Mouse (Mus musculus): ENCODE results near the gene Gpr183. TPM values are rescaled to one million over a fixed set of nuclear protein-coding genes. Genes with fewer than 3 reads are reported as not detected.

Gene Gpr183
- polyA plus RNA-seq, 1 experiment: not detected

DNA sequence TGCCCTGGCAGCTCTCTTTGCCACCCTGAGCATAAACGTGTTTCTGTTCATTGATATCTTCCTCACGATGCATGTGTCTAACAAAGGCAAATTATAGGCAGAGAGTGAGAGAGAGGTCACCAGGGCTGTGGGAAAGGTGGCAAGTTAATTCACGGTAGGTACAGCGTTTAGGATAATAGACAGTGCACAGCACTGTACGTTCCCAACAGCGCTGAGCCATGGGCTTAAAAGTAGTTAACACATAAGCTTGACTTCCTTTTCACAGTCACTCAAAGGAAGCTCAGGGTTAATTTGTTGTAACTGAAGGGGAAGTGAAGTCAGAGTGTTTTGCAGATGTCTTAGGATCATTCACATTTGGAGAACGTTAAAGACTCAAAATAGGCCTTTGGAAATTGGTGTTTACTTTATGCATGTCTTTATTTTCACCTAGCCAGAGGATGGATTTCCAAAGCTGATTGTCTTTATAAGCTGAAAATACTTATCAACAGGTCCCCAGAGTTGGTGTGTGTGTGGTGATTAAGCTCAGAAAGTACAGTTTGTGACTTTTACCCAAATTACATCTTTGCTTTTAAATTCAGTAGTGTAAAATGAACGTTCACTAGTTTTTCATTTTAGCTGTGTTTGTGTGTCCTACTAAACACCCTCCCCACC lies 58.5 kb downstream of the Gpr183 start:
- Histone ChIP-seq H3K9me3 (replicated peaks; ENCODE audit: control insufficient read depth, insufficient read depth, low read length, poor library complexity, severe bottlenecking) (no peaks in the 10 kb centered on the region), H3K27ac (ENCODE audit: insufficient read depth, low read length) (no peak overlapping the region), H3K36me3 (ENCODE audit: control insufficient read depth, insufficient read depth, low read length, poor library complexity, severe bottlenecking) (peaks cover 14% of the 10 kb centered on the region), H3K9ac (ENCODE audit: low read depth, poor library complexity, severe bottlenecking) (no peak overlapping the region), H3K4me1 (ENCODE audit: control insufficient read depth, insufficient read depth, low read length) (no peaks in the 10 kb centered on the region), H3K4me3 (ENCODE audit: low read depth, low read length) (no peak overlapping the region), H3K27me3 (ENCODE audit: control insufficient read depth, insufficient read depth, low read length, poor library complexity, severe bottlenecking) (no peaks in the 10 kb centered on the region)
- TF ChIP-seq CTCF (IDR thresholded peaks at IDR 0.05; ENCODE audit: low read depth, low read length) (no peak), POLR2A (IDR thresholded peaks at IDR 0.05; ENCODE audit: insufficient read depth, low read length) (no peak), EP300 (IDR thresholded peaks at IDR 0.05; ENCODE audit: insufficient read depth, low read depth, low read length) (no peak)

DNA sequence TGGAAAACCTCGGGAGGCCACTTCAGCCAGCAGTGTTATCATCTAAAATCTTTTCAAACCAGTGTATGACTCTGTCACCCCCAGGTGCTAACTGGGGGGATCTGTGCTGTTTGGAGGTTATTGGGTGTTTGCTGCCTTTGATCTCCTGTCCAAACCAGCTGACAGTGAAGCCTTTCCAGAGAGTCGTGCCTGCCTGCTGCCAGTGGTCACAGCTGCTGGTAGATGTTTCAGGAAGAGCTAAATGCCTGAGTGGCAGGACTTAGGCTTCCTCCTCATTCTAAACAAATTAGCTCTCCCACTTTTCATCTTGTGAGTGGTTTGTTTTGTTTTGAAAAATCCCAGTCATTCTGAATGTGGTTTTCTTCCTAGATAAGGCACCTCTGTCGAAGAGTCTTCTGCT lies 60.2 kb downstream of the Gpr183 start:
- no peak for TF ChIP-seq POLR2A (IDR thresholded peaks at IDR 0.05; ENCODE audit: insufficient read depth, low read length)
- no peak for TF ChIP-seq EP300 (IDR thresholded peaks at IDR 0.05; ENCODE audit: insufficient read depth, low read depth, low read length)
- TF ChIP-seq CTCF (IDR thresholded peaks at IDR 0.05; ENCODE audit: low read depth, low read length): no peak
- H3K4me3 ChIP-seq (ENCODE audit: low read depth, low read length): no peak overlapping the region
- no peak overlapping the region for H3K27ac ChIP-seq (ENCODE audit: insufficient read depth, low read length)
- no peaks in the 10 kb centered on the region for H3K27me3 ChIP-seq (ENCODE audit: control insufficient read depth, insufficient read depth, low read length, poor library complexity, severe bottlenecking)
- H3K36me3 ChIP-seq (ENCODE audit: control insufficient read depth, insufficient read depth, low read length, poor library complexity, severe bottlenecking): peaks cover 14% of the 10 kb centered on the region
- H3K4me1 ChIP-seq (ENCODE audit: control insufficient read depth, insufficient read depth, low read length): peaks cover under 1% of the 10 kb centered on the region
- H3K9me3 ChIP-seq (replicated peaks; ENCODE audit: control insufficient read depth, insufficient read depth, low read length, poor library complexity, severe bottlenecking): no peaks in the 10 kb centered on the region
- H3K9ac ChIP-seq (ENCODE audit: low read depth, poor library complexity, severe bottlenecking): no peak overlapping the region

- H3K27ac ChIP-seq (ENCODE audit: insufficient read depth, low read length): no peak overlapping the region
- no peak for TF ChIP-seq EP300 (IDR thresholded peaks at IDR 0.05; ENCODE audit: insufficient read depth, low read depth, low read length)
- no peak for TF ChIP-seq POLR2A (IDR thresholded peaks at IDR 0.05; ENCODE audit: insufficient read depth, low read length)
- TF ChIP-seq CTCF (IDR thresholded peaks at IDR 0.05; ENCODE audit: low read depth, low read length): no peak
- no peak overlapping the region for H3K9ac ChIP-seq (ENCODE audit: low read depth, poor library complexity, severe bottlenecking)
- H3K4me1 ChIP-seq (ENCODE audit: control insufficient read depth, insufficient read depth, low read length): peaks cover 2% of the 10 kb centered on the region
- H3K9me3 ChIP-seq (replicated peaks; ENCODE audit: control insufficient read depth, insufficient read depth, low read length, poor library complexity, severe bottlenecking): no peaks in the 10 kb centered on the region
- no peaks in the 10 kb centered on the region for H3K27me3 ChIP-seq (ENCODE audit: control insufficient read depth, insufficient read depth, low read length, poor library complexity, severe bottlenecking)
- H3K4me3 ChIP-seq (ENCODE audit: low read depth, low read length): no peak overlapping the region
- peaks cover 9% of the 10 kb centered on the region for H3K36me3 ChIP-seq (ENCODE audit: control insufficient read depth, insufficient read depth, low read length, poor library complexity, severe bottlenecking)
Measured at GRCm38 (mm10) chr14:121903381-121903876, 61.6 kb downstream of the Gpr183 start.

Other genes with a start within 250 kb of the Gpr183 start
- gene Dock9, start 167.4 kb downstream of the Gpr183 start, polyA plus RNA-seq (2011; ENCODE audit: insufficient read depth, insufficient read length, low read depth, missing spikeins): 21.0 and 21.1 TPM in 2 replicates
- gene Ubac2, start 86.6 kb downstream of the Gpr183 start, polyA plus RNA-seq (2011; ENCODE audit: insufficient read depth, insufficient read length, low read depth, missing spikeins): 42.2 and 42.3 TPM in 2 replicates
- not detected in 2 replicates for gene Gpr18, start 49.4 kb downstream of the Gpr183 start, polyA plus RNA-seq (2011; ENCODE audit: insufficient read depth, insufficient read length, low read depth, missing spikeins)
- 0.99 TPM in 1 of 2 replicates, not detected in the other for gene Timm8a2, start 69.5 kb upstream of the Gpr183 start, polyA plus RNA-seq (2011; ENCODE audit: insufficient read depth, insufficient read length, low read depth, missing spikeins)
- 79.7 and 85.3 TPM in 2 replicates for gene Tm9sf2, start 141.8 kb upstream of the Gpr183 start, polyA plus RNA-seq (2011; ENCODE audit: insufficient read depth, insufficient read length, low read depth, missing spikeins)
- 36.7 and 37.5 TPM in 2 replicates for gene Clybl, start 216.5 kb upstream of the Gpr183 start, polyA plus RNA-seq (2011; ENCODE audit: insufficient read depth, insufficient read length, low read depth, missing spikeins)